Mouse (Mus musculus) T-helper 1 cell (primary cell): ENCODE data around the gene Itpr1.

Experiments used
- in situ Hi-C: fragments of 300-600 bp; cut with MboI, MseI; formaldehyde crosslinking; loops from one replicate; pipeline ENCODE4 v1.15.1; 2025; ENCODE audit warnings: high pct_unique_total_duplicates

Gene Itpr1

DNA sequence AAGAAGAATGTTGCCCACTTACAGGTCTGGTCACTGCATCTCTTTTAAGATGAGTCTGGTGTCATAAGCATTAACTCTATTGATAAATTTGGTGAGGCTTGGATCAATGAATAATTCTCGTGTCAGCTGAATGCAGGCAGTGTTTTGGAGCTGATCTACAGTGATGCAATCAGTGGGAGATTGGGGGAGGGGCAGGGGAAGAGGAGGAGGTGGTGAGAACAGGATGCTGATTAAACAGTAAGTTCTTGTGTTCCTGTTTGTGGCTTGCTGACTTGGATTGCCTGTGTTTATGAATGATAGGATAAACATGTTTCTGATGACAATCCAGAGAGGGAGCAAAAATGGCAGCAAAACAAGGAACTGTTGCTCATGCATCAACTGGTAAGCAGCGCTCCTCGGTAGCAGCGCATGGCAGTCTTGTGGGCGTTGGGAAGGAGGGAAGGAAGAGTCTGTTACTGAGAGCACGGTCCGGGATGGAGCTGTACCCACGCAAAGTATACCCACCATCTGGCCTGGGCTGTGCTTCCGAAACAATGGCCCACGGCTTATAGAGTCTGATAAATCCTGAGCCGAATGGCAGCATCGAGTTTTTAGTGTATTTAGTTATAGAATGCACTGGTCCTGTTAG, 64.1 kb downstream of the Itpr1 start:
- in situ Hi-C loops, result no loop called here

DNA sequence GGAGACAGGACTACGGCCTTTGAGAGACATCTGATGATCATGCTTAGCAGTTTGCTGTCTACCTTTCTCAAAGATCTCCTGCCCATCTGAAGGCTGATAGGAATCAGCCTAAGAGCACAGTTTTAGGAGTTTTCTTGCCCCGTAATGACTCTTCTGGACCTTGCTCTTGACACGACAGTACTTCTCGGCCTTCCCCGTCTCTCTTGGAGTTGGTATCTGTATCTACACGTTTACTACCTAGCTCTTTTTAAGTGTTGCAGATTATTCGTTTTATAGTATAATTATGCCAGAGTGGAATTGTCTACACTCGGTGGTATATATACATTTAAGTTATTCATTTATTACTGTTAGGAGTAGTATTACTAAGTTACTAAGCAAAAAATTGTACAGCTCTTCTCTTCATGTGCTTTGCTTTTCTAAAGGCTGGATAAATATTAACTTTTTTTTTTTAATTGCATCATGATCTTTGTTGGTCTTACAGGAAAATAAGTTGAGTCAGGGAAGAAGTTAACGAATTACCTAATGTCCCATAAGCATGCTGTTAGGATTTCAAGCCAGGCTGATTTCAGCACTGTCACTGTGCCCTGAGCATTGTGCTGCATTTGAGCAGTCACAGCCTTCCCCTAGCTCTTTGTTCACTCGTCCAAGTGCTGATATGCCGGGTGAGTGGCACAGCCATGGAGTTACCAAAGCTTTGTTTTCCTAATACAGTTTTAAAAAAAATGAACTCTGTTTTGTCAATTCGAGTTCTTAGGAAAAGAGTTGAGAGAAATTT, 64.9 kb downstream of the Itpr1 start:
- in situ Hi-C loops, result no loop called here

DNA sequence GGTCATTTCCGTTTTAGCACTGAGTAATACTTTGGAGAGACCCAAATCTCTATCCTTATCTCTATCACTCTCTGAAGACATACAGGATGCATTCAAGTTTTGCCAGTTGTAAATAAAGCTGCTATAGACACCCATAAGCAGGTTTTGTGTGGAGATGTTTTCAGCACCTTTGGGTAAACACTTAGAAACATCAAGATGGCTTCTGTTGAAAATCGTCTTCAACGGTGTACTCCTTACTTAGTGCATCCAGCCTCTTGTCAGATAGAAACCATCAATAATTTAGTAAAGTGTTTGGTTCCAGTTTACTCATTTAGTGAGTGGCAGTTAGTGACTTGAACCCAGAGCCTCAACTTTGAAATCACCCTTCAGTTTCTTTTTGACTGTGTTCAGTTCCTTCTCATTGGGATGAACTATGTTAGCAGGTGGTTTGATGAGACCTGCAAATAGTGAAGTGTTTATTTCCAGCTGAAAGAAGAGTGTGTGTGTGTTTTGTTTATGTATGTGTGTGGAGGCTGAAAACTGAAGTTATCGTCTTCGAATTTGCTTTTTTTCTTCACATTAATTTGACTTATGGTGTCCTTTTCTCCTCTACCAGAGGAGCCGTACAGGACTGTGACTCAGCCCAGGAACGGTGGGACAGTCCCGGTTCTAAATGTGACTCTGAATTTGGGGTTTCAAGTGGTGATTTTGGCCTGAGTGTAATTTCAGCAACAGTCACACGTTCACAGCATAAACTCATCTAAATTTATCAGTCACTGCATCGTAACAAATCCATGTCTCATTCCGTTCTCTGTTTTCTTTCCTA, 66.1 kb downstream of the Itpr1 start:
- in situ Hi-C loops, result no loop called here

DNA sequence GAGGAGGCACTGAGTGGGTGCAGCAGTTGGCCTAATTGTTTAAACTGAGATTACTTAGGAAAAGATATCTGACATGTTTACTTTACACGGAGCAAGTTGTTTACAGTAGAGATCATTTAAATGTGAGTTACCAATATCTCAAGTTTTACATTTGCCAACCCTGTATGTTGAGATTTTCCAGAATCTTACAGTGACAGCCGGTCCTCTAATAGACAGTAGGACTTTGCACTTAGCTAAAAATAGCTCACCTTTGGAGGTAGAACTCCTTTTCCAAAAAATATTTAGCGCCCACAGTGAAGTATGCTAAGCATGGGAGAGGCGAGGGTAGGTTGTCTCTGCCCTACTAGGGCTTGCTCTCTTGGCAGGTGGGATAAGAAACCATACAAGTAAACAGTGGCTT, 69.2 kb downstream of the Itpr1 start:
- in situ Hi-C loops, result no loop called here

DNA sequence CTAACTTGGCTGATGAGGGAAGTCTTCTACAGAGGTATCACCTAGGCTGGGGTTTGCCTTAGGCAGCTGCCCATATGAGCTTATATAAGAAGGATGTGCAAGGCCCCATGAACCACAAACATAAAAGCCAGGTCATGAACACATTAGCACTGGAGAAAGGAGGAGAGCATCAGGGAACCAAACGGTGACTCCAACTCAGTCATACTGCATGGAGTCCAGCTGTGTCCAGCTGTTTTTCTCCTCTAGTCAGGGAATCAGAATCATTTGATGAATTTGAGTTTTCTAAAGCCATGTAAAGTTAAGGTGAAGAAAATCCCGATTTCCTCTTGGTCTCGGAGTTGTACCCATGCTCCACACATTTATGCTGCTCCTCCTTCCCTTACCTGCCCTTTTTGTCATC, 69.7 kb downstream of the Itpr1 start:
- in situ Hi-C loops, result no loop called here

DNA sequence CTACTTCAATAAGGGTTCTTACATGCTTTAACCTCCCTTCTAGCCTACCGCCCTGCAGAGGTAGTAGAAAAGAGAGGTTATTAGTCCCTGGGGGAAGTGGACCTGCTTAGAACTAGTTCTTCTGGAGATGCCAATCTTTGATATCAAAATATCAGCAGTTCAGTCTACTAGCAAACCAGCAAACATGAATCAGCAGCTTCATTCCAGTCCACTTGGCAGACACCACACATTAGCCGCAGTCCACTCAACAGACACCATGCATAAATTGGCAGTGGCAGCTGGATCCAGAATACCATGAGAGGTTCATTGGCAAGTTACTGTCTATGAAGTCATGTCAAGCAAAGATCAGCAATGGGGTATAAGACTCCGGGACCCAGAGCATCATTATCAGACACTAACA, 71.8 kb downstream of the Itpr1 start:
- in situ Hi-C loops, result no loop called here

DNA sequence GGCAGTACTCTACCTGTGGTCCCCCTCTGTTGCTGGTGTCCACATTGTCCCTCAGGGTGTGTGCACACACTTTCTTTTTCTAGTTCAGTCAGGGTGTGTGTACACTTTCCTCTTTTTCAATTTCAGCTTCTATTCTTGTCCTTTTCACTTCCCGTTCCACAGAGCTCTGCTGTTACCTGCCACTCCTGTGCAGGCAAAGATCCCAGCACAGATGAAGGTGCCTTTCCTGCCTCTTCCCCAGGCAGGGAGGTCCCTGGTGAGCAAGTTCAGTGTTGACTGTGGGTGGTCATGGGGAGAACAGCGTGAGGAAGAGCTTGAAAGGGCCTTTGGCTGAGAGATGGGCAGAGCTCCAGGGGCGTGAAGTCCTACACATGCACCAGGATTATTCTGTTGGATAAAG, 76.1 kb downstream of the Itpr1 start:
- in situ Hi-C loops, result no loop called here

DNA sequence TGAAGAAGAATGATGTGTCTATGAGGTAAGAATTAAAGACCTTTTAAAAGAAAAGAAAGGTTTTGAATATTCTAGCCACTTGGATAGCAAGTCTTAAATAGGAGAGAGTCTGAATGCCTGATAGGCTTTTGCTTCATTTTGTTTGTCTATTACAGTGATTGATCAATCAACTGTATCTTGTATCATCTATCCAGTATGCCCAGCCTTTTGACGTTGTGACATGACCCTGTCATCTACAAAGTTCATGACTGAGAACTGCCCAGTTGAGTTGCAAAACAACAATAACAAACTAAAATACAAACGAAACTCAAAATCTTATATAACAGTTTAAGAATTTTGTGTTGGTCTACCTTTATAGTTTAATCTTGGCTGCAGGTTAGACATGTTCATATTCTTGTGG, 78.1 kb downstream of the Itpr1 start:
- in situ Hi-C loops, result no loop called here

DNA sequence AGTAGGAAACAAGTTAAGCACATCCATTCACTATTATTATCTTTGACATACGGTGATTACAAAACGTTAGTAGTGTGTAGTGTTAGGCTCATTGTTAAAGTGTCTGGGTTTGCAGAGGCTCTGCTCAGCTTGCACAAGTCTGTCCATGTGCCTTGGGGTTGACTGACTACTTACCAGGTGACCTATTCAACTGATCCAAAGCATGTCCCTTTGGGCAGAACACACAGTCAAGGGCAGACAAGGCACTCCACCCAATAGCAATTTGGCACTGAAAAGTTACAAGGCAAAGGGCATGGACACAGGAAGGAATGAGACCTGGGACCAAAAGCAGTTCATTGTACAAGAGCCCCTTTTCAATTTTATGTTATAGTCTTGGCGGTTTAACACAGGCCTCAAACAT, 78.7 kb downstream of the Itpr1 start:
- in situ Hi-C loops, result no loop called here

DNA sequence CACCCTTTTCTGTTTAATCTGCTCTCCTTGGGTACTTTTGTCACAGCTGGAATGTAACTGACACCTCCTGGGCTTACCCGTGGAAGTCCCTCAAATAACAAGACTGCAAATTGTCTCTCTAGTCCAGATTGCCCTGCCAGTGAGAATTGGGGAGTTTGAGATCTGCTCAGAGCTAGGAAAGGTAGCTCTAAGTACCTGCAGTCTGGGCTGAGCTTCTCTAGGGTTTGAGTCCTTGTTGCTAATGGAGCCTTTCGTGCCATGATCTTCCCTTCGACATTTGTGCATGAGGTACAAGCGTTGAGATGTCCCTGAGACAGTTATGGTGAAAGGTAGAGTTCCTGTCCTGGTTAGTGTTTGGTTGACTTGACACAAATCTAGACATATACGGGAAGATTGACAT, 89.0 kb downstream of the Itpr1 start:
- in situ Hi-C loops, result no loop called here

DNA sequence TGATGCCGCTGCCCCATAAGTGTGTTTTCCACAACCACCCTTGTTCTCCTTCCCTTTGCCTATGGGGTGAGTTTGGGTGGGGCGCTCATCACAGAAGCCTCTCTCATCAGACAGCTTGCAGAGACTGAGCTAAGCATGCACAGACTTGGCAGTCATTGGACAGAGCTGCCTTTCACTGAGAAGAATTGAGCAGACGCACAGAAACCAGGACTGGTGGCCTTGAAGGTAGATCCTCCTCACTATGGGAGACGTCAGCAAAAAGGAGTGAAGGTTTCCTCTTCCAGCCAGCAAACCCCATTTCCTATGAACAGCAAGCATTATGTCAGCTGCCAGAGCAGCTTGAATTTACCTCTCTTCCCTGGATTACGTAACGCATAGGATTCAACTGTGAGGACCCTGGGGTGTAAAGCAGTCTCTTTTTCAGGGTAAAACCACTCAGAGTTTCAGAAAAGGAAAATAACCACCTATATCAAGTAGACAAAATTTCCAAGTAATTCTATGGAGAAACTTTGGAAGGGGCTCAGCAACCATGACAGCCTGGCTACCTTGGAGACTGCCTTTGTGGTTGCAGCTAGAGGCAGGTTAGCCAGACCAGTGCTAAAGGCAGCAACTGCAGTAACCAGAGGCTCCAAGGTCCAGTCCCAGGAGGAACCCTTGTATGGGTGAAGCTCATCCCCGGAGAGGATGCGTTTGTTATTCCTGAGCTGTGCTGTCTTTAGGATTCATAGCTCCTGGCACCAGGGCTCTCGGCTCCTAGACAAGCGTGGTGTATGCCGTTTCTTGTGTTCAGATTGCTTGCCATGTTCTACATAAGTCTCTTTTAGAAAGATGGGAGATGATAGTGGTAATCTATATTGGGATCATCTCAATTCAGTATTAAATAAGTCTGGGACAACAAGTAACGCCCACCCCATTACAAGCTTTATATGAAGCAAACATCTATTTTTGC, 91.0 kb downstream of the Itpr1 start:
- in situ Hi-C loops, result no loop called here

DNA sequence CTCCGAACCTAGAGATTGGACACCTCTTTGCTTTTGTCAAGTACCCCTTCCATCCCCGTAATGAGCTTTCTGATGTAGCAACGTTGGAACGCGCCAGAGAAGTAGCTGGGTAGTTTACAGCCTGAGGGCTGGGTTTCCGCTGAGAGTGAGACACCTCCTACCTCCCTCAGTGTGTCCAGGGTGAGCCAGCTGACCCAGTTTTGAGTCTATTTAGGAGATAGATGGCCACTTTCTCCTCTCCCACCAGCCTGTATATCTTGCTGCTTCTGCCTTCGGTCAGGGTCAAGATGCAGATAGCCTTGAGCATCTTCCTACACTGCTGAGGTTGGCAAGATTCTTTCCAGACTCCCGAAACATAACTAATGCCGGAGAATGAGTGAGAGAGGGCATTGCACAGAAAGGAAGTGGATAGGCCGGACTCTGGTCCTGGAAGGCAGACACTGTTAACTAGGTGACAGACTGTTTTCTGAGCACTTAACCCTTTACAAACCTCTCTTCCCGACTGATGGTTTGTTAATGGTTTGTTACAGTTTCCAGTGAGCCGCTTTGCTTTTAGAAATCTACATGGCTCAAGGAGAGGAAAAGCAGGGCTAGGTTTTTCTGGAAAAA, 92.4 kb downstream of the Itpr1 start:
- in situ Hi-C loops, result no loop called here

DNA sequence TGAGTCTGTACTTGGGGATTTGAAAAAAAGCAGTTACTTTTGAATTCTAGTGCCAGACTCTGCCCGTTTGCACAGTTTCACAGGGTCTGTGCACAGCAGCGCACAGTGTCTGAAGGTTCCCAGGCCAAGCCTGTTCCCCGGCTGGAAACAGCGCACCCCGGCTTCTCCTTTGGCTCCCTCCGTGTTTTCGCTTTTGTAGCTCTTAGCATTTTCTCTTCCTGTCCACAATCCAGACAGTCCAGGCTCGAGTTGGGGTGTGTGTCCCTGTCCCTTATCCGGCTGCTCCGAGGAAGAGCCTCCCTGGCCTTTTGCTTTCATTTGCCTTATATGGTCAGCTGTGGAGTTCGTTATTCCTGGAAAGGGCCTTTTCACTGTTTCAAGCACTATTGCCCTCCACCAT, 93.3 kb downstream of the Itpr1 start:
- in situ Hi-C loops, result no loop called here

DNA sequence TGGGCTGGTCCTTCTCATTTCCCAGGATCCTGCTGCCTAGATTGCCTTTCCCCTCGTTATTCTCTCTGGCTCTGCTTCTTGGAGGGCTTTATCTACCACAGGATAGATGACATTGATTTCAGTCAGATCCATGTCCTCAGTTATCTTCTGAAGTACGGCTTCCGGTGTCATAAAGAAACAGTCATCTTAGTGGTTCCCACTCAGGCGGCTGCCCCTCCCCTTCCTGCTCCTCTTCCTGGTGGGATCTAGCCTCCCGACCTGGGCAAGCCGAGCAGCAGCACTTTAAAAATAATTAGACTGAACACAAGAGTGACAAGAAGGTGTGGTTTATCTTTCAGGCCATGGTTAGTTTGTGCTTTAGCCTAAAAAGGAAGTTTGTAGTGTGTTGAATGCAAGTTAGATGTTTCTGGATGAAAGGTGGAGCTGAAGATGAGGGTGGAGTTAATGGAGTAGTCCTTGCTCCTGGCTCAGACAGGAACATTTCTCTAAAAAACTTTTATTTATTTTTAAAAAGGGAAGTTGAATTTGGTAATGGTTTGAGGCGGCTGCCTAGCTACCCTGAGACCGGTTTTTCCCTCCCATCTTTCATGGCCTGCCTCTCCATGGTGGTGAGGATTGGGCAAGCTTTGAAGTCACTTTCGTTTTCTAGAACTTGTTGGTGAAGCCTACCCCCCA, 94.2 kb downstream of the Itpr1 start:
- in situ Hi-C loops, result no loop called here

DNA sequence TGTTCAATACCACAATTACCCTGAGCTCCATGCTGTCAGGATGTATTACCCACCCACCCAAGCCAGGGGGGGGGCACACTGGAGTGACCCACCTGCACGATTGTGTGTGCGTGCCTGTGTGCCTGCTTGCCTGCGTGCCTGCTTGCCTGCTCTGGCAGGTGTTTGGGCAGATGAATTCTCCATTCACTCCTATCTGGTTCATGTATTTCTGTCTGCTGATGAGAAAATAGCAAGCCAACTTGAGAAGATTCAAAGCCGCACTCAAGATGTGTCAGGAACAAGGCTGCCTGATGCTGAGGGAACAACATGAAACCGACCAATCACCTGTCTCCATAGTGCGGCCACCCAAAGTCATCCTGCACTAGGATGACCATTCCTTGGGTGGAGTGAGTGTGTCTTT, 94.9 kb downstream of the Itpr1 start:
- in situ Hi-C loops, result no loop called here

DNA sequence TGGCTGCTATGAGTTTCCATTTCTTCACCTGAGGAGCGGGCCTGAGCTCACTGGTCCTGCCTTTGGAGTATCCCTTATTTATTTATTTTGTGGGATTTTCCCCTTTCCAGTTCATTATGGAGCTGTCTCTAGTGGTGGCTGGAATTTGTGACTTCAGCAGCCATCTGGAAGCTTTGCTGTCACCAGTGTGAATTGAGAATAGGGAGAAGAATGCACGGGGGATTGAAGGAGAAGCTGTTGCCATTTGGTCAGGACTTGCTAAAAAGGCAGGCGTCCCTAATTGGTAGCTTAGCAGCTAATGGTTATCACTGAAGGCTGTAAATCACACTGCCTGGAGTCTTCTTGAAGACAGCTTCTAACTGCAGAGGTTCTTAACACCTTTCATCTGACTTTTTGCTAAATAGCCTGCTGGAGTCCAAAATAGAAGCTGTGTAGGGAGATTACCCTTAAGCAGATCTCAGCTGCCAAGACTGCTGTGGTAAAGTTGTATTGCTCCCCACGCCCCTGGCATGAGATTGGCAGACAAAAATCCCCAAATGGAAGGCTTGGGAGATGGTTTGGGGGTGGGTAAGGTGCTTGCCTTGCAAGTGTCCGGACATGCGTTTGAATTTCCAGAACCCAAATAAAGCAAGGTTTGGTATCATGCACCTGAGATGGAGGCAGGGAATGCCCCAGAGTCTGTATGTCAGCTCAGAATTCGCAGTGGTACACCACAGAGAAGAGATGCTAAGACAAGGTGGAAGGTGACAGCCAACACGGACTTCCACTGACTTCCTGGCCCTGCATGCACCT, 96.7 kb downstream of the Itpr1 start:
- in situ Hi-C loops, result no loop called here

DNA sequence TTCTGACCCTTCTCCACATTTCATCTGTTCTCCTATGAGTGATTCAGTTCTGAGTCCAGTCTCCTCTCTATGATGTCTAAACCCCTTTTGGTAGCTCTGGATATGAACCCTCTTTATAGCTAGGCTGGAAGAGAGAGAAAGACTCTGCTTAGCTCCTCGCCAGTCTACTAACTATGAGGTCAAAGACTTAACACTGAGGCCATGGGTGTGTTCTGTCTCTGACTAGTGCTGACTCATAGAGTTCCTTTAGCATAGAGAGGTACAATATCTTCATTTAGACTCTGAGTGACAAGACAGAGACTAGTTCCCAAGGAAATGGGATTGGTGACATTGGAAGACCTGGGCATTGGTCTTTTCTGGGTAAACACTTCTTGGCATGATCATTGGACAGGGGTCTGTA, 100.2 kb downstream of the Itpr1 start:
- in situ Hi-C loops, result no loop called here

DNA sequence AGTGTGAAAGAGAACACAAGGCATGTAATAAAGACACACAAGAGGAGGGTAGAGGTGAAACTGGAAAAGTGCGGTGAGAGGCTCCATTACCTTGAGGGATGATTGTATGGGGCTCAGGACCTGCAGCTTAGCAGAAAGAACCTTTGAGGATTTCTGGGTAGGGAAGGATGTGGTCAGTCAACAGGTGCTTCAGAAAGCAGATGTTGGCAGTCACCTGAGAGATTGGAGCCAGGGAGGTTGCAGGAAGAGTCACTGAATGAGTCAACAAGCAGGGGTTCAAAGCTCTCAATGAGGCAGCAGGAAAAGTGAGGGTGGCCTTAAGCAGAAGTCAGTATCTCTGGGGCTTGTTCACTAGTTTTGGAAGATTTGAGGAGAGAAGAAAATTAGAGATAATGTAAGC, 101.1 kb downstream of the Itpr1 start:
- in situ Hi-C loops, result no loop called here

DNA sequence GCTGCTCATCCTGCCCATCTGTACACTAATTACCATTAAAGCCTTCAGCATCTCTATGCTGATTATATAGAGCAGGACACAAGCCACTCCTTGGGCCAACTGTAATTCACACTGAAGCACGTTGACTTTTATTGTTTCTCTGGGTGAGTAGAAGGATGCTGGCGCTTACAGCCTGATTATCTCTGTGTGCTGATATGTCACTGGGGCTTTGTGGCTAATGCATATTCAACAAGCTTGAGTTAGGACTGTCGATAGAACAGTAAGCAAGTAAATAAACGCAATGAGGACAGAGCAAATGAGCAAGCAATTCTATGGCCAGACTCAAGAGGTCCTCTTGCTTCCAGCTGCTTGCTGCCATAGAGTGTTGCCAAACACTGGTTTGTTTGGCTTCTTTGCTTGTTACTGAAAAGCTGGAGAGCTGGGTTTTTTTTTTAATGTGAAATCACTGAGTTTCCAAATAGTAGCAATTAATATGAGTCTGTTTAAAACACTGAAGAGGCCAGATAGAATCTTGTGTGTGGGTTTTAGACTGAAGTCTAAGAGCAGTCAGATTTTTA, 103.5 kb downstream of the Itpr1 start:
- in situ Hi-C loops, result no loop called here

DNA sequence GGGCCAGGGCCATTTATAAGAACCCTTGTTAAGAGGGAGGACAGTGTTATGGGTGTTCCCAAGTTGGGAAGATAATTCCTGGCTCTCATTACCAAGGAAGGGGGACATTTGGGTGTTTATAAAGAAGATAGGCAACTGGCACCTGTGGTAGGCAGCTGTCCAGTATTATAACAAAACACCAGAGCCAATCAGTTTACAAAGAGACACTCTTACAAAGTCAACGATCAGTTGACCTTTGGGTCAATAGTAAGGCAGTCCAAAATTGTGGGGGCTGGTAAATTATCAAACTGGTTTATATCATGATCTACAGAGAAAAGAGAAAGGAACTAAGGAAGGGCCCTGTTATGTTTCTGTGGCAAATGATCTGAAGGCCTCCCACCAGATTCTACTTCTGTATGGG, 104.1 kb downstream of the Itpr1 start:
- in situ Hi-C loops, result no loop called here
